Mouse (Mus musculus): ENCODE measurements around the gene Macrod2. TPM values are rescaled to one million over a fixed set of nuclear protein-coding genes. Genes with fewer than 3 reads are reported as not detected.

Gene Macrod2
- polyA plus RNA-seq, 1 experiment: 20.2 TPM

GRCm38 (mm10) chr2:141024316-141025043 lies 629.4 kb downstream of the Macrod2 start:
- Histone ChIP-seq H3K4me1 (ENCODE audit: control insufficient read depth, insufficient read depth, low read length) (0 out of 2 replicates have a peak, but pooled peaks cover 3% of the 10 kb centered on the region), H3K4me3 (replicated peaks; ENCODE audit: insufficient read depth, low read depth, low read length) (no peak overlapping the region), H3K27me3 (ENCODE audit: control insufficient read depth, insufficient read depth, low read length) (no peaks in the 10 kb centered on the region), H3K27ac (ENCODE audit: insufficient read depth, low read length) (no peak overlapping the region)
- WGBS: 63% methylated on average over 6 of the region's 6 CpGs
- DNase-seq: no peak
- no peak for TF ChIP-seq POLR2A (IDR thresholded peaks at IDR 0.05; ENCODE audit: borderline replicate concordance, insufficient read depth, low read length)
- TF ChIP-seq CTCF (IDR thresholded peaks at IDR 0.05; ENCODE audit: borderline replicate concordance, insufficient read depth, low read depth, low read length): no peak

DNA sequence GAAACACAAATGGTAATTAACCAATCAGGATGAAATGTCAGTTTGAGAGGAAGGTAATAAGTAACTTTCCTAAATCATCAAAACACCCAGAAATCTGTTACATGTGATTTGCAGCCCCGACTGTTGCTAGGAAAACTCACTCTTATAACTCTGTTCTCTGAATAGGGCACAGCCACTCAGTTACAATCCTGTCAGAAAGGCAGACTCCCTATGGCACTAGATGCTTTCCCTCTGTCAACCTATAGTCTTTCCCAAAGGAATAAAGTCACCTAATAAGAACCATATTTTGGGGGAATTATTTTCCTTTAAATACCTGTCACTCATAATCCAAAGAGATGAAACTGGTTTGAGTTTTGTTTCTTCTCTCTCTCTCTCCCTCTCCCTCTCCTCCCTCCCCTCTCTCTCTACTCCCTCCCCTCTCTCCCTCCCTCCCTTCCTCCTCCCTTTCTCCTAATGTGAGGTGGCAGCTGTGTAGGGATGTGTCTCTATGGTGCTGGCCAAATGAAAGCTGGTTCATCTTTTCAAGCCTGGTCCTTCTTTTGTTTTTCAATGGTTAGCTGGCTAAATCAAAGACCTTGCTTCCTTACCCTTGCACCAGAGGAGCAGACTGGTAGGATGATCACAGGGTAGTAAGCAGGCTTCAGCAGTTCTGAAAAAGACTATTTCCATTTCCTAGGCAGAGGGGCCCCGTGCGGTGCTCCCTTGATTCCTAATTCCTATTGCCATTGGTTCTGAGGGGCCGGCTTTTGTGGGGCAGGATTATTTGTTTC lies 661.8 kb downstream of the Macrod2 start:
- H3K4me1 ChIP-seq (ENCODE audit: control insufficient read depth, insufficient read depth, low read length): no peaks in the 10 kb centered on the region
- H3K4me3 ChIP-seq (replicated peaks; ENCODE audit: insufficient read depth, low read depth, low read length): no peak overlapping the region
- TF ChIP-seq CTCF (IDR thresholded peaks at IDR 0.05; ENCODE audit: borderline replicate concordance, insufficient read depth, low read depth, low read length) (no peak), POLR2A (IDR thresholded peaks at IDR 0.05; ENCODE audit: borderline replicate concordance, insufficient read depth, low read length) (no peak)
- 59% methylated on average over 4 of the region's 4 CpGs for WGBS
- no peak for DNase-seq
- no peak overlapping the region for H3K27ac ChIP-seq (ENCODE audit: insufficient read depth, low read length)
- no peaks in the 10 kb centered on the region for H3K27me3 ChIP-seq (ENCODE audit: control insufficient read depth, insufficient read depth, low read length)

DNA sequence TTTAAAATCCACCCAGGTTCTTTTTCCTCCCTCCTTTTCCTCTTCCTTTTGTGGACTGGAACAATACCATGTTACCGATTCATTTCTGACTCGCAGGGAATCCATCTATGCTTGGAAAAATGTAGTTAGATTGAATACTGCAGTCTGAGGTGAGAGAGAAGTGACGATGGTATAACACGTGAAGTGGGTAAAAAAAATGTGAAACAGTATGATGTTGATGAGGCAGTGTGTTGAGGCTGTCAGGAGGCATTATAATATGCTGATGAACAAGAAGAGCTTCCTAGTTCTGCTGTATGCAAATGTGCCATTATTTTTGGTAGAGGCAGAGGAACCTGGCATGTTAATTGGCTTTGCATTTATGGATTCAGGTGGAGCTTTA lies 662.3 kb downstream of the Macrod2 start:
- TF ChIP-seq CTCF (IDR thresholded peaks at IDR 0.05; ENCODE audit: borderline replicate concordance, insufficient read depth, low read depth, low read length): no peak
- no peak for TF ChIP-seq POLR2A (IDR thresholded peaks at IDR 0.05; ENCODE audit: borderline replicate concordance, insufficient read depth, low read length)
- H3K4me1 ChIP-seq (ENCODE audit: control insufficient read depth, insufficient read depth, low read length): no peaks in the 10 kb centered on the region
- DNase-seq: no peak
- no peaks in the 10 kb centered on the region for H3K27me3 ChIP-seq (ENCODE audit: control insufficient read depth, insufficient read depth, low read length)
- no peak overlapping the region for H3K27ac ChIP-seq (ENCODE audit: insufficient read depth, low read length)
- 50% methylated on average over 4 of the region's 4 CpGs for WGBS
- no peak overlapping the region for H3K4me3 ChIP-seq (replicated peaks; ENCODE audit: insufficient read depth, low read depth, low read length)

DNA sequence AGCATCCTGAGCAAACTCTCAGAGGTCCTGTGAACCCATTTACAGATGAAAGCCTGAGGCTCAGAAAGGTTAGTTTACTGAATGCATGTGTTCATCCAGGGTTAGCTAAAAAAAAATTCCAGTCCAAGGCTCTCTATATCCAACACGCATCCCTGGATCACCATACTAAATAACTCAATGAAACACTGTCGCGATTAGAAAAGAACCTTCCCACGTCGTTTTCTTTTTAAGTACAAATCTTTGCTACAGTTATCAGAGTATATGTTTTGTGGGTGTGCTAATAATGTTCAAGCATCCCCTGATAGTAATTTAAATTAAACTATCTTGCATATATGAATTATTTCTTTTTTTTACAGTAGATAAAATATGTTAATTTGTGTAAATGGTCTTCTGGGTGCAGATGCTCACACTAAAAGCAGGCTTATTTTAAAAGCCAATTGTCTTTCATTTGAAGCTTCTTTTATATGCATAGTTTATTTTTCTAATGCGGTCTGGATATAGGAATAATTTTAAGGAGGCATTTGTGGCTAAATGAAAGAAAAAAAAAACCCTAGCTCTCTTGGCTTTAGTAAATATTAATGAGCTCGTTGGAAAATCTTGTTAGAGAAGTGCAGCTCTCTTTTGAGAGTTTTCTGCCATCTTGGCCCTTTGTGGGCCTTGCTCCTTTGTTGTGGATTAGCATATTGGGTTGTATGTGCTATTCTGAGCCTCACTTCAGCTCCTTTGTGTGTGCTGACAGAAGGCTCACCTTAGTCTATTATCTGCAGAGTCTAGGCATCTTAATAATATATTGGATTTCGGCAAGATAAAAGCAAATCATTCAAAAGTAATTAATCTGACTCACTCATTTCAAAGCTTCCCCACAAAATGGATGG lies 679.1 kb downstream of the Macrod2 start:
- no peaks in the 10 kb centered on the region for H3K27me3 ChIP-seq (ENCODE audit: control insufficient read depth, insufficient read depth, low read length)
- no peak for TF ChIP-seq POLR2A (IDR thresholded peaks at IDR 0.05; ENCODE audit: borderline replicate concordance, insufficient read depth, low read length)
- H3K27ac ChIP-seq (ENCODE audit: insufficient read depth, low read length): no peak overlapping the region
- DNase-seq: no peak
- no peaks in the 10 kb centered on the region for H3K4me1 ChIP-seq (ENCODE audit: control insufficient read depth, insufficient read depth, low read length)
- WGBS: 87% methylated on average over 8 of the region's 8 CpGs
- H3K4me3 ChIP-seq (replicated peaks; ENCODE audit: insufficient read depth, low read depth, low read length): no peak overlapping the region

GRCm38 (mm10) chr2:141078221-141078620 lies 683.1 kb downstream of the Macrod2 start:
- no peak for TF ChIP-seq POLR2A (IDR thresholded peaks at IDR 0.05; ENCODE audit: borderline replicate concordance, insufficient read depth, low read length)
- TF ChIP-seq CTCF (IDR thresholded peaks at IDR 0.05; ENCODE audit: borderline replicate concordance, insufficient read depth, low read depth, low read length): no peak
- Histone ChIP-seq H3K4me3 (replicated peaks; ENCODE audit: insufficient read depth, low read depth, low read length) (no peak overlapping the region), H3K27me3 (ENCODE audit: control insufficient read depth, insufficient read depth, low read length) (no peaks in the 10 kb centered on the region), H3K4me1 (ENCODE audit: control insufficient read depth, insufficient read depth, low read length) (no peaks in the 10 kb centered on the region), H3K27ac (ENCODE audit: insufficient read depth, low read length) (no peak overlapping the region)
- DNase-seq: no peak

- no peak for DNase-seq
- H3K4me1 ChIP-seq (ENCODE audit: control insufficient read depth, insufficient read depth, low read length): no peaks in the 10 kb centered on the region
- H3K4me3 ChIP-seq (replicated peaks; ENCODE audit: insufficient read depth, low read depth, low read length): no peak overlapping the region
- no peaks in the 10 kb centered on the region for H3K27me3 ChIP-seq (ENCODE audit: control insufficient read depth, insufficient read depth, low read length)
- WGBS: 70% methylated on average over 3 of the region's 3 CpGs
- no peak for TF ChIP-seq CTCF (IDR thresholded peaks at IDR 0.05; ENCODE audit: borderline replicate concordance, insufficient read depth, low read depth, low read length)
- TF ChIP-seq POLR2A (IDR thresholded peaks at IDR 0.05; ENCODE audit: borderline replicate concordance, insufficient read depth, low read length): no peak
- H3K27ac ChIP-seq (ENCODE audit: insufficient read depth, low read length): no peak overlapping the region
Observed at GRCm38 (mm10) chr2:141091320-141091719, 696.2 kb downstream of the Macrod2 start.

GRCm38 (mm10) chr2:141117579-141117978 lies 722.5 kb downstream of the Macrod2 start:
- H3K27me3 ChIP-seq (ENCODE audit: control insufficient read depth, insufficient read depth, low read length): no peaks in the 10 kb centered on the region
- no peak for DNase-seq
- 88% methylated on average over 1 of the region's 1 CpGs for WGBS
- H3K4me1 ChIP-seq (ENCODE audit: control insufficient read depth, insufficient read depth, low read length): no peaks in the 10 kb centered on the region
- no peak for TF ChIP-seq POLR2A (IDR thresholded peaks at IDR 0.05; ENCODE audit: borderline replicate concordance, insufficient read depth, low read length)
- no peak for TF ChIP-seq CTCF (IDR thresholded peaks at IDR 0.05; ENCODE audit: borderline replicate concordance, insufficient read depth, low read depth, low read length)
- no peak overlapping the region for H3K27ac ChIP-seq (ENCODE audit: insufficient read depth, low read length)
- H3K4me3 ChIP-seq (replicated peaks; ENCODE audit: insufficient read depth, low read depth, low read length): no peak overlapping the region

All from cerebellum, adult 2 months (tissue).